Mouse (Mus musculus): ENCODE measurements around the gene Kirrel3. TPM values are rescaled to one million over a fixed set of nuclear protein-coding genes. Genes with fewer than 3 reads are reported as not detected.

Gene Kirrel3
- polyA plus RNA-seq, 1 experiment = not detected

- Histone ChIP-seq H3K4me1 (no peaks in the 10 kb centered on the region), H3K9me3 (no peaks in the 10 kb centered on the region), H3K36me3 (replicated peaks; ENCODE audit: low read length) (no peaks in the 10 kb centered on the region), H3K4me3 (replicated peaks) (no peak overlapping the region), H3K27me3 (replicated peaks) (no peaks in the 10 kb centered on the region)
- TF ChIP-seq GATA1 (IDR thresholded peaks at IDR 0.05; ENCODE audit: borderline replicate concordance, low read length) (no peak), FLI1 (IDR thresholded peaks at IDR 0.05; ENCODE audit: low read length) (no peak)
These were observed 99.8 kb downstream of the Kirrel3 start for GRCm38 (mm10) chr9:34585487-34585886.

- H3K4me3 ChIP-seq (replicated peaks) = no peak overlapping the region
- no peaks in the 10 kb centered on the region for H3K4me1 ChIP-seq
- no peak for TF ChIP-seq FLI1 (IDR thresholded peaks at IDR 0.05; ENCODE audit: low read length)
- no peak for TF ChIP-seq GATA1 (IDR thresholded peaks at IDR 0.05; ENCODE audit: borderline replicate concordance, low read length)
These were observed 100.4 kb downstream of the Kirrel3 start for GRCm38 (mm10) chr9:34586080-34586479.

GRCm38 (mm10) chr9:34589799-34590198 lies 104.1 kb downstream of the Kirrel3 start:
- Histone ChIP-seq H3K27me3 (replicated peaks) (no peaks in the 10 kb centered on the region), H3K36me3 (replicated peaks; ENCODE audit: low read length) (no peaks in the 10 kb centered on the region), H3K4me1 (no peaks in the 10 kb centered on the region), H3K9me3 (no peaks in the 10 kb centered on the region; the same call in 1 of the 2 replicates), H3K4me3 (replicated peaks) (no peak overlapping the region)
- TF ChIP-seq FLI1 (IDR thresholded peaks at IDR 0.05; ENCODE audit: low read length) (no peak), GATA1 (IDR thresholded peaks at IDR 0.05; ENCODE audit: borderline replicate concordance, low read length) (no peak)

More at GRCm38 (mm10) chr9:34586080-34586479, 100.4 kb downstream of the Kirrel3 start:
- no peaks in the 10 kb centered on the region for H3K27me3 ChIP-seq (replicated peaks)
- H3K36me3 ChIP-seq (replicated peaks; ENCODE audit: low read length) = no peaks in the 10 kb centered on the region
- H3K9me3 ChIP-seq = no peaks in the 10 kb centered on the region; the same call in 1 of the 2 replicates

- Histone ChIP-seq H3K27me3 (replicated peaks) (no peaks in the 10 kb centered on the region), H3K36me3 (replicated peaks; ENCODE audit: low read length) (no peaks in the 10 kb centered on the region), H3K4me3 (replicated peaks) (no peak overlapping the region), H3K9me3 (no peaks in the 10 kb centered on the region; the same call in 1 of the 2 replicates), H3K4me1 (no peaks in the 10 kb centered on the region)
- TF ChIP-seq FLI1 (IDR thresholded peaks at IDR 0.05; ENCODE audit: low read length) = no peak
- no peak for TF ChIP-seq GATA1 (IDR thresholded peaks at IDR 0.05; ENCODE audit: borderline replicate concordance, low read length)
These were observed 106.4 kb downstream of the Kirrel3 start for GRCm38 (mm10) chr9:34592073-34592610.

GRCm38 (mm10) chr9:34593889-34594288 lies 108.2 kb downstream of the Kirrel3 start:
- TF ChIP-seq GATA1 (IDR thresholded peaks at IDR 0.05; ENCODE audit: borderline replicate concordance, low read length) (no peak), FLI1 (IDR thresholded peaks at IDR 0.05; ENCODE audit: low read length) (no peak)
- Histone ChIP-seq H3K4me1 (no peaks in the 10 kb centered on the region), H3K27me3 (replicated peaks) (no peaks in the 10 kb centered on the region), H3K36me3 (replicated peaks; ENCODE audit: low read length) (no peaks in the 10 kb centered on the region), H3K4me3 (replicated peaks) (no peak overlapping the region), H3K9me3 (no peaks in the 10 kb centered on the region; the same call in 1 of the 2 replicates)

GRCm38 (mm10) chr9:34600326-34600725 lies 114.6 kb downstream of the Kirrel3 start:
- TF ChIP-seq FLI1 (IDR thresholded peaks at IDR 0.05; ENCODE audit: low read length) (no peak), GATA1 (IDR thresholded peaks at IDR 0.05; ENCODE audit: borderline replicate concordance, low read length) (no peak)

GRCm38 (mm10) chr9:34603750-34604149 lies 118.1 kb downstream of the Kirrel3 start:
- no peaks in the 10 kb centered on the region for H3K36me3 ChIP-seq (replicated peaks; ENCODE audit: low read length)
- no peak overlapping the region for H3K4me3 ChIP-seq (replicated peaks)
- H3K27me3 ChIP-seq (replicated peaks) = no peaks in the 10 kb centered on the region
- H3K4me1 ChIP-seq = no peaks in the 10 kb centered on the region
- H3K9me3 ChIP-seq = no peaks in the 10 kb centered on the region
- TF ChIP-seq FLI1 (IDR thresholded peaks at IDR 0.05; ENCODE audit: low read length) = no peak

More at GRCm38 (mm10) chr9:34600326-34600725, 114.6 kb downstream of the Kirrel3 start:
- no peak overlapping the region for H3K4me3 ChIP-seq (replicated peaks)
- no peaks in the 10 kb centered on the region for H3K9me3 ChIP-seq
- H3K4me1 ChIP-seq = no peaks in the 10 kb centered on the region
- H3K36me3 ChIP-seq (replicated peaks; ENCODE audit: low read length) = no peaks in the 10 kb centered on the region
- no peaks in the 10 kb centered on the region for H3K27me3 ChIP-seq (replicated peaks)

DNA sequence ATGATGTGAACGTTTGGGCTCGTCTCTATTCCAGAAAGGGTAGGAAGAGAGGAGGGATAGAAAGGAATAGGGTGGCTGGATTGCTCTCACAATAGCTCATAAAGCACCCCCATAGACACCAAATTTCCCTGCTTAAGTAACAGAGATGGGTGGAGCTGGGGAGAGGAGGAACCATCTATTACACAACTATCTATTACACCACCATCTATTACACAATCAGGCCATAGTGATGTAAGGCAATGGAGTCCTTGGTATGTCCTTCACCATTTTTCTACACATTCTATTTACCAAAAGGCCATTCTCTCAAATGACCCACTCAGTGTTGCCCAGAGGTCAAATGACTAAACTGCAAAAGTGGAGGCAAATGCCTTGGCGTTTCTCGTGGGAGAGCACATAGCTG lies 119.2 kb downstream of the Kirrel3 start:
- no peaks in the 10 kb centered on the region for H3K9me3 ChIP-seq
- no peak for TF ChIP-seq GATA1 (IDR thresholded peaks at IDR 0.05; ENCODE audit: borderline replicate concordance, low read length)
- no peak for TF ChIP-seq FLI1 (IDR thresholded peaks at IDR 0.05; ENCODE audit: low read length)
- H3K4me3 ChIP-seq (replicated peaks) = no peak overlapping the region

GRCm38 (mm10) chr9:34605486-34605885 lies 119.8 kb downstream of the Kirrel3 start:
- Histone ChIP-seq H3K9me3 (no peaks in the 10 kb centered on the region), H3K4me1 (no peaks in the 10 kb centered on the region), H3K36me3 (replicated peaks; ENCODE audit: low read length) (no peaks in the 10 kb centered on the region), H3K4me3 (replicated peaks) (no peak overlapping the region), H3K27me3 (replicated peaks) (no peaks in the 10 kb centered on the region)
- TF ChIP-seq GATA1 (IDR thresholded peaks at IDR 0.05; ENCODE audit: borderline replicate concordance, low read length) (no peak), FLI1 (IDR thresholded peaks at IDR 0.05; ENCODE audit: low read length) (no peak)

More for the DNA sequence above, 119.2 kb downstream of the Kirrel3 start:
- Histone ChIP-seq H3K27me3 (replicated peaks) (no peaks in the 10 kb centered on the region), H3K4me1 (no peaks in the 10 kb centered on the region), H3K36me3 (replicated peaks; ENCODE audit: low read length) (no peaks in the 10 kb centered on the region)

GRCm38 (mm10) chr9:34607976-34608375 lies 122.3 kb downstream of the Kirrel3 start:
- H3K27me3 ChIP-seq (replicated peaks) = no peaks in the 10 kb centered on the region
- H3K4me3 ChIP-seq (replicated peaks) = no peak overlapping the region
- H3K36me3 ChIP-seq (replicated peaks; ENCODE audit: low read length) = no peaks in the 10 kb centered on the region
- TF ChIP-seq FLI1 (IDR thresholded peaks at IDR 0.05; ENCODE audit: low read length) = no peak
- TF ChIP-seq GATA1 (IDR thresholded peaks at IDR 0.05; ENCODE audit: borderline replicate concordance, low read length) = no peak
- H3K9me3 ChIP-seq = peaks cover 6% of the 10 kb centered on the region; the same call in 1 of the 2 replicates
- no peaks in the 10 kb centered on the region for H3K4me1 ChIP-seq

Data from megakaryocyte, embryonic 14.5 days (primary cell).